Comparison of ENCODE assay signal across 29 mouse cellular contexts in genomic region chr14:27731086-27731485, GRCm38 (mm10).
A peak's percentile ranks its signal among the peaks of the same experiment; 100 is the strongest.
DNase-seq lines count a peak whose midpoint lies in the region; ATAC-seq and TF ChIP-seq lines count a peak whose summit lies in the region.
"Had no signal": no experiment of that assay in that cellular context is flagged by ENCODE, and none has a peak within 500 bp of the region (broad histone marks: within the 10 kb centered on the region; RNA-seq: fewer than 3 reads in every experiment).

No protein-coding gene starts in this region.

- H3K9me3 ChIP-seq in hindbrain, embryonic 10.5 days: no peaks in the 10 kb centered on the region
- no peaks in the 10 kb centered on the region for H3K9me3 ChIP-seq in hindbrain, embryonic 16.5 days (ENCODE audit: control insufficient read depth, low read length)
- no peaks in the 10 kb centered on the region for H3K9me3 ChIP-seq in neural tube, embryonic 15.5 days (replicated peaks)
- H3K9me3 ChIP-seq: embryonic facial prominence, embryonic 12.5 days; intestine, embryonic 15.5 days; limb, embryonic 13.5 days; midbrain, embryonic 15.5 days had no signal

- H3K27ac ChIP-seq in hindbrain, embryonic 10.5 days: peak overlapping the region; percentile 40; the same call in 1 of the 2 replicates
- no peak overlapping the region for H3K27ac ChIP-seq in hindbrain, embryonic 16.5 days (ENCODE audit: low read depth, low read length)
- H3K27ac ChIP-seq in neural tube, embryonic 15.5 days (replicated peaks): no peak overlapping the region
- H3K27ac ChIP-seq in olfactory bulb, adult 2 months (ENCODE audit: insufficient read depth, low read depth, low read length): peak overlapping the region; percentile 11; the same call in 1 of the 2 replicates
- H3K27ac ChIP-seq: embryonic facial prominence, embryonic 12.5 days; hindbrain, postnatal 0 days; intestine, embryonic 15.5 days; limb, embryonic 13.5 days; midbrain, embryonic 15.5 days had no signal

- H3K4me2 ChIP-seq in hindbrain, embryonic 16.5 days (ENCODE audit: low read length): no peak overlapping the region
- no peak overlapping the region for H3K4me2 ChIP-seq in neural tube, embryonic 15.5 days
- H3K4me2 ChIP-seq: embryonic facial prominence, embryonic 12.5 days; heart, embryonic 11.5 days; intestine, embryonic 15.5 days; limb, embryonic 13.5 days; liver, embryonic 11.5 days; midbrain, embryonic 15.5 days had no signal

- H3K4me1 ChIP-seq in hindbrain, embryonic 10.5 days (replicated peaks): peaks cover 27% of the 10 kb centered on the region
- H3K4me1 ChIP-seq in hindbrain, embryonic 16.5 days (ENCODE audit: control insufficient read depth, insufficient read depth, low read depth, low read length): no peaks in the 10 kb centered on the region
- no peaks in the 10 kb centered on the region for H3K4me1 ChIP-seq in neural tube, embryonic 15.5 days
- H3K4me1 ChIP-seq in olfactory bulb, adult 2 months (ENCODE audit: control insufficient read depth, insufficient read depth, low read length): peaks cover 9% of the 10 kb centered on the region
- H3K4me1 ChIP-seq: embryonic facial prominence, embryonic 12.5 days; intestine, embryonic 15.5 days had no signal

- no peak for TF ChIP-seq CTCF in olfactory bulb, adult 2 months (IDR thresholded peaks at IDR 0.05; ENCODE audit: insufficient read depth, low read depth, low read length)

- H3K36me3 ChIP-seq in hindbrain, embryonic 10.5 days: no peaks in the 10 kb centered on the region
- H3K36me3 ChIP-seq in hindbrain, embryonic 16.5 days (ENCODE audit: control insufficient read depth, insufficient read depth, low read length): no peaks in the 10 kb centered on the region
- H3K36me3 ChIP-seq in neural tube, embryonic 15.5 days: no peaks in the 10 kb centered on the region
- H3K36me3 ChIP-seq: embryonic facial prominence, embryonic 12.5 days; G1E; intestine, embryonic 15.5 days; limb, embryonic 13.5 days; midbrain, embryonic 15.5 days had no signal

- H3K27me3 ChIP-seq in hindbrain, embryonic 10.5 days (ENCODE audit: insufficient read depth, poor library complexity, severe bottlenecking): no peaks in the 10 kb centered on the region
- no peaks in the 10 kb centered on the region for H3K27me3 ChIP-seq in hindbrain, embryonic 16.5 days (replicated peaks; ENCODE audit: control insufficient read depth, insufficient read depth, low read length)
- H3K27me3 ChIP-seq in neural tube, embryonic 15.5 days (replicated peaks): no peaks in the 10 kb centered on the region
- H3K27me3 ChIP-seq: embryonic facial prominence, embryonic 12.5 days; intestine, embryonic 15.5 days; limb, embryonic 13.5 days; midbrain, embryonic 15.5 days; Patski had no signal

- no peak for TF ChIP-seq POLR2A in olfactory bulb, adult 2 months (IDR thresholded peaks at IDR 0.05; ENCODE audit: insufficient read depth, low read depth, low read length)

- H3K4me3 ChIP-seq in hindbrain, embryonic 10.5 days: no peak overlapping the region
- no peak overlapping the region for H3K4me3 ChIP-seq in hindbrain, embryonic 16.5 days (ENCODE audit: low read length)
- no peak overlapping the region for H3K4me3 ChIP-seq in neural tube, embryonic 15.5 days (replicated peaks)
- no peak overlapping the region for H3K4me3 ChIP-seq in olfactory bulb, adult 2 months (ENCODE audit: insufficient read depth, low read depth, low read length)
- H3K4me3 ChIP-seq: embryonic facial prominence, embryonic 12.5 days; intestine, embryonic 15.5 days; limb, embryonic 13.5 days; midbrain, embryonic 15.5 days had no signal

- 56% methylated on average over 4 of the region's 4 CpGs for WGBS in hindbrain, embryonic 10.5 days
- 45% methylated on average over 4 of the region's 4 CpGs for WGBS in hindbrain, embryonic 16.5 days
- WGBS in neural tube, embryonic 15.5 days: 17% methylated on average over 4 of the region's 4 CpGs
- 51% methylated on average over 4 of the region's 4 CpGs for WGBS in olfactory bulb, adult 2 months

- DNase-seq in hindbrain, embryonic 10.5 days (ENCODE audit: low spot score): no peak
- DNase-seq in neural tube, embryonic 10.5 days (ENCODE audit: extremely low spot score, low spot score): peak; percentile 21
- no peak for DNase-seq in cerebellum, adult 18-20 months
- DNase-seq in layer of hippocampus, adult 18-20 months (ENCODE audit: low spot score in 2 of 2): no peak
- DNase-seq: adrenal gland, postnatal 14 days; cerebellum, adult 11-12 months; gastrocnemius, postnatal 25 days; heart, adult 18-20 months; heart, postnatal 4 days; kidney, adult 2 months; kidney, postnatal 4 days; layer of hippocampus, postnatal 36 days; right cerebral cortex, postnatal 25 days; spleen, adult 18-20 months; thymus, postnatal 14 days had no signal

- no peak for ATAC-seq in hindbrain, embryonic 16.5 days
- no peak for ATAC-seq in neural tube, embryonic 15.5 days (ENCODE audit: low FRiP score)
- ATAC-seq: forebrain, embryonic 14.5 days; hindbrain, postnatal 0 days; intestine, embryonic 15.5 days; lung, postnatal 0 days; midbrain, embryonic 15.5 days; Patski had no signal

- H3K9ac ChIP-seq in hindbrain, embryonic 16.5 days (ENCODE audit: low read depth, low read length): no peak overlapping the region
- no peak overlapping the region for H3K9ac ChIP-seq in neural tube, embryonic 15.5 days (replicated peaks)
- H3K9ac ChIP-seq: embryonic facial prominence, embryonic 12.5 days; intestine, embryonic 15.5 days; limb, embryonic 13.5 days; midbrain, embryonic 15.5 days had no signal

Comparison
In these comparisons a context has a peak if more than half of its experiments do, and no peak if none do; other contexts are left out.
1. H3K27ac ChIP-seq: peak in hindbrain, embryonic 10.5 days (single experiment) and olfactory bulb, adult 2 months (single experiment); none in hindbrain, embryonic 16.5 days (single experiment) and neural tube, embryonic 15.5 days (single experiment).